Mouse (Mus musculus) liver, adult 2 months (tissue): ENCODE results near the gene Pxk. TPM values are rescaled to one million over a fixed set of nuclear protein-coding genes. Genes with fewer than 3 reads are reported as not detected.

ENCODE experiments used
- DNase-seq: peaks from one replicate; pipeline ENCODE4 v3.0.0-alpha.2; 2011; ENCODE audit warnings: low read depth, low spot score; ENCODE audit errors: extremely low read depth
- H3K27ac ChIP-seq: fragments of 200-500 bp; replicated peaks from 2 replicates; pipeline ENCODE4 v1.5.1; 2012; ENCODE audit warnings: low read depth, mild to moderate bottlenecking, control low read depth, inconsistent platforms, low read length; ENCODE audit not compliant: insufficient read depth
- H3K27me3 ChIP-seq: fragments of 200-500 bp; 2 replicates; pipeline ENCODE4 v1.6.1; 2012; ENCODE audit warnings: mild to moderate bottlenecking, moderate library complexity, low read length, inconsistent platforms; ENCODE audit not compliant: control insufficient read depth, insufficient read depth
- H3K36me3 ChIP-seq: fragments of 200-500 bp; 2 replicates; pipeline ENCODE4 v1.6.1; 2012; ENCODE audit warnings: low read length, inconsistent platforms; ENCODE audit not compliant: control insufficient read depth, insufficient read depth
- H3K4me1 ChIP-seq: fragments of 200-500 bp; 2 replicates; pipeline ENCODE4 v1.6.1; 2011; ENCODE audit warnings: low read length; ENCODE audit not compliant: control insufficient read depth, insufficient read depth
- H3K4me3 ChIP-seq: fragments of 200-500 bp; 2 replicates; pipeline ENCODE4 v1.5.1; 2011; ENCODE audit warnings: low read depth, mild to moderate bottlenecking, control low read depth, low read length, moderate library complexity; ENCODE audit not compliant: insufficient read depth
- H3K79me2 ChIP-seq: fragments of 200-500 bp; 2 replicates; pipeline ENCODE4 v1.6.1; 2012; ENCODE audit warnings: inconsistent platforms, mild to moderate bottlenecking, low read length, moderate library complexity; ENCODE audit not compliant: control insufficient read depth, insufficient read depth
- H3K9ac ChIP-seq: fragments of 200-500 bp; 2 replicates; pipeline ENCODE4 v1.6.1; 2012; ENCODE audit warnings: low read depth, mild to moderate bottlenecking, control low read depth, inconsistent platforms, low read length
- CTCF ChIP-seq: fragments of 200-500 bp; IDR thresholded peaks from 2 replicates; pipeline ENCODE4 v1.5.1; 2011; ENCODE audit warnings: low read depth, low read length, control low read depth
- POLR2A ChIP-seq: fragments of 200-500 bp; IDR thresholded peaks from 2 replicates; pipeline ENCODE4 v1.6.1; 2011; ENCODE audit warnings: low read length, control low read depth; ENCODE audit not compliant: insufficient read depth; ENCODE audit errors: extremely low read depth
- WGBS: fragments of 180-500 bp; shearing (Covaris S2); methylation state at CpG from one replicate; pipeline ENCODE4 v1.1.7; 2018; 5-methylcytosine and 5-hydroxymethylcytosine counted together
- polyA plus RNA-seq: library from polyadenylated mRNA; depleted of rRNA; stranded (reverse); fragments of >200 nt; gene quantifications from 2 replicates; pipeline ENCODE4 v1.2.3, GENCODE M21; 2012
- total RNA-seq: library from RNA; depleted of rRNA; stranded (reverse); fragments of >200 nt; gene quantifications from 2 replicates; pipeline ENCODE4 v1.2.3, GENCODE M21; 2014

Pxk gene
- total and polyA plus RNA-seq, 2 experiments: 17.5 to 18.4 TPM

GRCm38 (mm10) chr14:8056076-8056475 is 41.9 kb upstream of the Pxk start:
- no peak for DNase-seq
- Histone ChIP-seq H3K4me3 (no peak overlapping the region), H3K4me1 (no peaks in the 10 kb centered on the region), H3K36me3 (peaks cover 21% of the 10 kb centered on the region), H3K9ac (no peak overlapping the region), H3K79me2 (no peaks in the 10 kb centered on the region), H3K27me3 (no peaks in the 10 kb centered on the region), H3K27ac (no peak overlapping the region)
- WGBS: 89% methylated on average over 5 of the region's 5 CpGs
- TF ChIP-seq POLR2A (no peak), CTCF (no peak)

GRCm38 (mm10) chr14:8059938-8060337 is 38.1 kb upstream of the Pxk start:
- Histone ChIP-seq H3K79me2 (no peaks in the 10 kb centered on the region), H3K27ac (no peak overlapping the region), H3K4me1 (no peaks in the 10 kb centered on the region), H3K27me3 (no peaks in the 10 kb centered on the region), H3K4me3 (no peak overlapping the region), H3K9ac (no peak overlapping the region), H3K36me3 (peaks cover 10% of the 10 kb centered on the region; the same call in 1 of the 2 replicates)
- 96% methylated on average over 7 of the region's 7 CpGs for WGBS
- TF ChIP-seq CTCF (no peak), POLR2A (no peak)
- no peak for DNase-seq

- Histone ChIP-seq H3K27me3 (no peaks in the 10 kb centered on the region), H3K79me2 (no peaks in the 10 kb centered on the region), H3K9ac (no peak overlapping the region), H3K36me3 (no peaks in the 10 kb centered on the region), H3K4me3 (no peak overlapping the region), H3K27ac (no peak overlapping the region), H3K4me1 (no peaks in the 10 kb centered on the region)
- TF ChIP-seq POLR2A (no peak), CTCF (no peak)
- no peak for DNase-seq
- WGBS: 57% methylated on average over 3 of the region's 3 CpGs
Observed at GRCm38 (mm10) chr14:8062076-8062475, 35.9 kb upstream of the Pxk start.

- no peaks in the 10 kb centered on the region for H3K79me2 ChIP-seq
- H3K36me3 ChIP-seq: no peaks in the 10 kb centered on the region
- 78% methylated on average over 3 of the region's 3 CpGs for WGBS
- no peak overlapping the region for H3K9ac ChIP-seq
- DNase-seq: no peak
- H3K27me3 ChIP-seq: no peaks in the 10 kb centered on the region
- no peak overlapping the region for H3K27ac ChIP-seq
- H3K4me3 ChIP-seq: no peak overlapping the region
- no peaks in the 10 kb centered on the region for H3K4me1 ChIP-seq
- TF ChIP-seq CTCF (no peak), POLR2A (no peak)
Observed at GRCm38 (mm10) chr14:8062537-8063301, 35.3 kb upstream of the Pxk start.

- no peaks in the 10 kb centered on the region for H3K27me3 ChIP-seq
- H3K4me1 ChIP-seq: no peaks in the 10 kb centered on the region
- H3K9ac ChIP-seq: no peak overlapping the region
- TF ChIP-seq POLR2A: no peak
- TF ChIP-seq CTCF: no peak
- H3K27ac ChIP-seq: no peak overlapping the region
- no peaks in the 10 kb centered on the region for H3K79me2 ChIP-seq
- H3K36me3 ChIP-seq: no peaks in the 10 kb centered on the region
- DNase-seq: no peak
- no peak overlapping the region for H3K4me3 ChIP-seq
- whole genome bisulfite sequencing: 85% methylated on average over 8 of the region's 8 CpGs
Observed at GRCm38 (mm10) chr14:8063835-8064785, 33.9 kb upstream of the Pxk start.
